Mouse (Mus musculus) heart, postnatal 0 days (tissue): ENCODE data around the gene Lcmt1.

ENCODE experiments used
- CTCF ChIP-seq: IDR thresholded peaks from 2 replicates; pipeline ENCODE4 v1.5.1; 2016; ENCODE audit warnings: antibody characterized with exemption, control low read depth, low read depth
- EP300 ChIP-seq: IDR thresholded peaks from 2 replicates; pipeline ENCODE4 v1.6.1; 2016; ENCODE audit warnings: antibody characterized with exemption, low read depth

DNA sequence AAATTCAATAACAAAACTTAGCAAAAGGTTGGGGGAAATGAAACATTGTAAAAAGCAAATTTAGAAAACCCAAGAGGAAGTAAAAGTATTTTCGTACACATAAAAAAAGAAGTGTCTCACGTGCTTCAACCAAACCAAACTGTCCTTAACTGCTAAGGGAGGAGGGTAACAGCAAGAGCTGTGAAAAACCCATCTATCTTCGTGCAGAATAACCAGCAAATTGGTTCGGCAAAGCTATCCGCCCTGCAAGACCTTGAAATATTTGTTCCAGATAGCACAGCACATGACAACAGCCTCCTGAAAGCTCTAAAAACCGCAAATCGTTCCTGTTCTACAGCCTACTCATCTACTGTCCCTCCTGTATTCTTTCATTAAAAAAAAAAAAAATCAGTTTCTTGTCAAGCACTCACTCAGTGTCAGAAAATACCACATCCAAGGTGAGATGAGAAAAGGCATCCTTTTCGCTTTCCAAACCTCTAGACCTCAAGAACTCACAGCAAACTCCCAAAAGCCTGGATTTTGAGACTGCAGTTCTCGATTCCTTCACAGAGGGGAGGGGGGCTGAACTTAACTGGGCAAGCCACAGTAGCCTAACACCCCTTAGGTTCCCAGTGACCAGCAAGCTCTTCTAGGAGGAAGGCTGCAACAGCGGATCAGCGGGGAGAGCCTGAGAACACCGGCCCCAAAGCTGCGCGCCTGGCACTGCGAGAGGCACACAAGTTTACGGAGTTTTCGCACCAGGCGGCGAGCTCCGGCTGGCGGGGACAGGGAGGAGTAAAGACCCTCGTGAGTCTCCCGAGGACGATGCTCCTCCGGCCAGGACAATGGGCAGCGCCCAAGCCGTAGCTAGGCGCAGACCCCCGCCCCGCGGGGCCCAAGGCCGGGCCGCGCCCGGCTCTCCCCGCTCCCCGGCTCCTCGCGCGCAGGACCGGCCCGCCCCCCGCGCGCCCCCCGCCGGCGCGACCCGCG, 522 bp upstream of the Lcmt1 start:
- TF ChIP-seq CTCF (no peak), EP300 (no peak)
